Mouse (Mus musculus) lung, postnatal 0 days (tissue): Measurements from ENCODE around the gene Fam50a.
A peak's percentile ranks its signal among the peaks of the same experiment; 100 is the strongest.

Experiments
- CTCF ChIP-seq: IDR thresholded peaks from 2 replicates; pipeline ENCODE4 v1.5.1; 2016; ENCODE audit warnings: antibody characterized with exemption, mild to moderate bottlenecking
- EP300 ChIP-seq: IDR thresholded peaks from 2 replicates; pipeline ENCODE4 v1.6.1; 2016; ENCODE audit warnings: antibody characterized with exemption, mild to moderate bottlenecking, control low read depth

GRCm38 (mm10) chrX:74304867-74305700 lies 7.7 kb upstream of the Fam50a start, which contains the start of gene Gdi1:
- TF ChIP-seq CTCF (peak; percentile 51), EP300 (no peak)
